Mouse (Mus musculus) kidney, adult 18-20 months (tissue): ENCODE data around the gene Iscu.

ENCODE experiments used
- DNase-seq: peaks from one replicate; pipeline ENCODE4 v3.0.0; 2021

Gene Iscu

GRCm38 (mm10) chr5:113818572-113818971 lies 46.0 kb downstream of the Iscu start:
- no peak for DNase-seq

- no peak for DNase-seq
Measured at GRCm38 (mm10) chr5:113824228-113824627, 51.7 kb downstream of the Iscu start.

GRCm38 (mm10) chr5:113825558-113825957 lies 53.0 kb downstream of the Iscu start:
- DNase-seq = no peak

GRCm38 (mm10) chr5:113826619-113827018 lies 54.1 kb downstream of the Iscu start:
- DNase-seq = no peak
